Mouse (Mus musculus) heart, adult 9 months (tissue): ENCODE data around the gene Prdm1.

Source experiments
- DNase-seq, 2 experiments: peaks; one replicate each; pipeline ENCODE4 v3.0.0; 2022; ENCODE audit warnings: low spot score in 2 of 2

Prdm1 gene

GRCm38 (mm10) chr10:44456757-44457595, 71.3 kb downstream of the Prdm1 start:
- peak; percentile 31 to 60 for DNase-seq

GRCm38 (mm10) chr10:44454753-44455152, 73.5 kb downstream of the Prdm1 start:
- no peak for DNase-seq

GRCm38 (mm10) chr10:44454111-44454510, 74.2 kb downstream of the Prdm1 start:
- DNase-seq, result no peak

- DNase-seq, result no peak
Observed at GRCm38 (mm10) chr10:44450835-44451234, 77.5 kb downstream of the Prdm1 start.

GRCm38 (mm10) chr10:44450108-44450507, 78.2 kb downstream of the Prdm1 start:
- DNase-seq, result no peak

- no peak for DNase-seq
Observed at GRCm38 (mm10) chr10:44449666-44450065, 78.6 kb downstream of the Prdm1 start.

- DNase-seq, result no peak
Observed at GRCm38 (mm10) chr10:44448165-44448564, 80.1 kb downstream of the Prdm1 start.

GRCm38 (mm10) chr10:44447406-44448139, 80.7 kb downstream of the Prdm1 start:
- no peak for DNase-seq

GRCm38 (mm10) chr10:44447001-44447400, 81.3 kb downstream of the Prdm1 start:
- no peak for DNase-seq

GRCm38 (mm10) chr10:44444415-44444814, 83.9 kb downstream of the Prdm1 start:
- DNase-seq, result no peak

GRCm38 (mm10) chr10:44443696-44444095, 84.6 kb downstream of the Prdm1 start:
- DNase-seq, result no peak

GRCm38 (mm10) chr10:44439732-44440131, 88.6 kb downstream of the Prdm1 start:
- DNase-seq, result no peak

- DNase-seq, result no peak
Observed at GRCm38 (mm10) chr10:44437614-44438013, 90.7 kb downstream of the Prdm1 start.

- no peak for DNase-seq
Observed at GRCm38 (mm10) chr10:44435956-44436355, 92.3 kb downstream of the Prdm1 start.

GRCm38 (mm10) chr10:44434702-44435181, 93.6 kb downstream of the Prdm1 start:
- DNase-seq, result no peak

- no peak for DNase-seq
Observed at GRCm38 (mm10) chr10:44432235-44432634, 96.1 kb downstream of the Prdm1 start.

GRCm38 (mm10) chr10:44431689-44432088, 96.6 kb downstream of the Prdm1 start:
- no peak for DNase-seq

GRCm38 (mm10) chr10:44429177-44429888, 99.0 kb downstream of the Prdm1 start:
- no peak for DNase-seq

GRCm38 (mm10) chr10:44427891-44428361, 100.4 kb downstream of the Prdm1 start:
- no peak for DNase-seq

GRCm38 (mm10) chr10:44427426-44427825, 100.9 kb downstream of the Prdm1 start:
- DNase-seq, result no peak

GRCm38 (mm10) chr10:44425013-44425412, 103.3 kb downstream of the Prdm1 start:
- DNase-seq, result peak in 1 of 2 experiments; percentile 15

- DNase-seq, result no peak
Observed at GRCm38 (mm10) chr10:44421896-44422295, 106.4 kb downstream of the Prdm1 start.
